In genomic region chr8:105707498-105708403, GRCm38 (mm10) we compare ENCODE assay signal across 8 mouse cellular contexts. TPM values are rescaled to one million over a fixed set of nuclear protein-coding genes. Genes with fewer than 3 reads are reported as not detected.
DNase-seq lines count a peak whose midpoint lies in the region; ATAC-seq and TF ChIP-seq lines count a peak whose summit lies in the region.

4933405L10Rik (plus strand) TSS chr8:105707655.
Enkd1 (minus strand) TSS chr8:105708210.

- H3K4me3 ChIP-seq in ES-E14 (ENCODE audit: insufficient read depth in 1 of 2, low read depth in 1 of 2, low read length in 2 of 2, poor library complexity in 1 of 2, severe bottlenecking in 1 of 2): peak within 1 kb of the TSS; percentile 79 to 86
- H3K4me3 ChIP-seq in forebrain, embryonic 15.5 days: peak within 1 kb of the TSS; percentile 61
- peak within 1 kb of the TSS; percentile 70 for H3K4me3 ChIP-seq in lung, adult 2 months (replicated peaks; ENCODE audit: extremely low read depth, low read depth, low read length)

- 0 out of 2 replicates have a peak within 1 kb of the TSS, but pooled peaks have one; percentile 41 for H3K27ac ChIP-seq in ES-E14 (ENCODE audit: insufficient read depth, low read depth, low read length, poor library complexity, severe bottlenecking)
- H3K27ac ChIP-seq in forebrain, embryonic 15.5 days (replicated peaks): no peak within 1 kb of the TSS

- DNase-seq in ES-E14 (ENCODE audit: low read depth, low spot score): peak; percentile 87
- peak; percentile 60 for DNase-seq in heart, postnatal 25 days (ENCODE audit: low spot score)
- DNase-seq in layer of hippocampus, adult 18-20 months (ENCODE audit: low spot score in 2 of 2): peak; percentile 81 to 94
- DNase-seq in lung, adult 2 months: peak; percentile 80
- peak; percentile 77 to 87 for DNase-seq in thymus, adult 18-20 months

- intact Hi-C loops in heart, postnatal 25 days (cut with DNase I): no loop called here

- ATAC-seq in cerebellum, adult (ENCODE audit: insufficient number of reproducible peaks, low FRiP score, low TSS enrichment): peak; percentile 45
- peak; percentile 84 for ATAC-seq in forebrain, embryonic 15.5 days (replicated peaks)
- ATAC-seq in neutrophil, adult 5-6 weeks (ENCODE audit: extremely low read depth, insufficient number of reproducible peaks, low FRiP score, poor library complexity, severe bottlenecking): peak; percentile 90

- no peak for TF ChIP-seq CTCF in lung, adult 2 months (IDR thresholded peaks at IDR 0.05; ENCODE audit: insufficient read depth, low read length)

- TF ChIP-seq POLR2A in lung, adult 2 months (IDR thresholded peaks at IDR 0.05; ENCODE audit: borderline replicate concordance, extremely low read depth, low read depth, low read length): no peak

- no peaks in the 10 kb centered on the region for H3K9me3 ChIP-seq in ES-E14 (ENCODE audit: control insufficient read depth, insufficient read depth, low read depth, low read length)
- H3K9me3 ChIP-seq in forebrain, embryonic 15.5 days: no peaks in the 10 kb centered on the region

- no peaks in the 10 kb centered on the region for H3K27me3 ChIP-seq in forebrain, embryonic 15.5 days

- WGBS in forebrain, embryonic 15.5 days: under 1% methylated on average over 55 of the region's 55 CpGs
- WGBS in lung, adult 2 months: under 1% methylated on average over 55 of the region's 55 CpGs

- peak within 1 kb of the TSS; percentile 87 for H3K9ac ChIP-seq in ES-E14 (ENCODE audit: insufficient read depth, low read depth, low read length, poor library complexity, severe bottlenecking)
- H3K9ac ChIP-seq in forebrain, embryonic 15.5 days (replicated peaks): peak within 1 kb of the TSS; percentile 62

- in situ Hi-C loops in ES-E14 (cut with MboI; ENCODE audit: low sequenced_read_pairs in 2 of 2, unreplicated experiment in 2 of 2): no loop called here

- peaks cover 3 to 13% of the 10 kb centered on the region in 2 experiments; a peak in 1 of 4 replicates for H3K4me1 ChIP-seq in ES-E14 (ENCODE audit: control insufficient read depth in 2 of 2, insufficient read depth in 2 of 2, low read length in 2 of 2, poor library complexity in 1 of 2)
- H3K4me1 ChIP-seq in forebrain, embryonic 15.5 days: peaks cover 19% of the 10 kb centered on the region
- peaks cover 3% of the 10 kb centered on the region; the same call in 1 of the 2 replicates for H3K4me1 ChIP-seq in lung, adult 2 months (ENCODE audit: control insufficient read depth, insufficient read depth, low read length)

- peaks cover 13% of the 10 kb centered on the region for H3K36me3 ChIP-seq in ES-E14 (ENCODE audit: control insufficient read depth, insufficient read depth, low read length, poor library complexity, severe bottlenecking)
- peaks cover 9% of the 10 kb centered on the region for H3K36me3 ChIP-seq in forebrain, embryonic 15.5 days

- peak within 1 kb of the TSS; percentile 96 for H3K4me2 ChIP-seq in forebrain, embryonic 15.5 days (replicated peaks)

TF ChIP-seq in ES-E14, 5 proteins besides CTCF, POLR2A, EP300 and RAD21:
- TF ChIP-seq ZNF384 (IDR thresholded peaks at IDR 0.05; ENCODE audit: low read depth, low read length) (no peak), ZC3H11A (IDR thresholded peaks at IDR 0.05; ENCODE audit: borderline replicate concordance, low read depth, low read length) (no peak), HCFC1 (IDR thresholded peaks at IDR 0.05; ENCODE audit: borderline replicate concordance, insufficient read depth, low read length) (peak; percentile 98), CHD2 (IDR thresholded peaks at IDR 0.05; ENCODE audit: low read depth, low read length) (peak; percentile 95), MAFK (IDR thresholded peaks at IDR 0.05; ENCODE audit: insufficient read depth, low read depth, low read length) (no peak)

RNA-seq across cellular contexts. Expression of gene 4933405L10Rik, which starts in this region (rescaled TPM):
- 0.18 TPM in 1 of 2 replicates, not detected in the other for total RNA-seq in ES-E14 (2012; rRNA removed)
- polyA plus RNA-seq in forebrain, embryonic 15.5 days (2015; fragmentation: Nextera tagmentation; extraction: Ambion mirVana): 0.15 TPM in 1 of 2 replicates, not detected in the other
- not detected for total RNA-seq in heart, postnatal 25 days (2021)
- total RNA-seq in layer of hippocampus, adult 18-20 months (2021): under 1 TPM in 1 of 2 experiments, not detected in 1; 0.27 TPM
- polyA plus RNA-seq in lung, adult 2 months (2012; rRNA removed): not detected in 2 replicates
- not detected in 2 replicates for total RNA-seq in neutrophil, adult 5-6 weeks (2017)

RNA-seq across cellular contexts. Expression of gene Enkd1, which starts in this region (rescaled TPM):
- 20.4 and 26.3 TPM in 2 replicates for total RNA-seq in ES-E14 (2012; rRNA removed)
- polyA plus RNA-seq in forebrain, embryonic 15.5 days (2015; fragmentation: Nextera tagmentation; extraction: Ambion mirVana): 17.3 and 19.3 TPM in 2 replicates
- 1 to 10 TPM; 2.0 to 2.4 TPM for total RNA-seq in heart, postnatal 25 days (2021)
- total RNA-seq in layer of hippocampus, adult 18-20 months (2021): 1 to 10 TPM; 8.8 to 9.6 TPM
- 9.6 and 9.9 TPM in 2 replicates for polyA plus RNA-seq in lung, adult 2 months (2012; rRNA removed)
- 0.58 and 0.86 TPM in 2 replicates for total RNA-seq in neutrophil, adult 5-6 weeks (2017)

Comparison
In these comparisons a context has a peak if more than half of its experiments do, and no peak if none do; other contexts are left out.
1. Peak in ATAC-seq in neutrophil, adult 5-6 weeks; RNA of the genes that start here not detected or under 1 TPM.